Mouse (Mus musculus): ENCODE measurements around the gene Hopx.

Gene Hopx

GRCm38 (mm10) chr5:77071626-77072025, 43.3 kb downstream of the Hopx start:
- DNase-seq (ENCODE audit: low spot score), result no peak

- DNase-seq (ENCODE audit: low spot score), result no peak
Observed at GRCm38 (mm10) chr5:77070987-77071386, 43.9 kb downstream of the Hopx start.

GRCm38 (mm10) chr5:77067321-77067720, 47.6 kb downstream of the Hopx start:
- DNase-seq (ENCODE audit: low spot score), result no peak

GRCm38 (mm10) chr5:77061372-77062038, 53.4 kb downstream of the Hopx start:
- DNase-seq (ENCODE audit: low spot score), result peak; percentile 72

- no peak for DNase-seq (ENCODE audit: low spot score)
Observed at GRCm38 (mm10) chr5:77060363-77060762, 54.6 kb downstream of the Hopx start.

GRCm38 (mm10) chr5:77056881-77057440, 58.0 kb downstream of the Hopx start:
- DNase-seq (ENCODE audit: low spot score), result no peak

GRCm38 (mm10) chr5:77052616-77053015, 62.3 kb downstream of the Hopx start:
- DNase-seq (ENCODE audit: low spot score), result no peak

GRCm38 (mm10) chr5:77044362-77044761, 70.6 kb downstream of the Hopx start:
- DNase-seq (ENCODE audit: low spot score), result no peak

GRCm38 (mm10) chr5:77039391-77039790, 75.5 kb downstream of the Hopx start:
- DNase-seq (ENCODE audit: low spot score), result no peak

GRCm38 (mm10) chr5:77038451-77038850, 76.5 kb downstream of the Hopx start:
- DNase-seq (ENCODE audit: low spot score), result no peak
